Mouse (Mus musculus) hindbrain, embryonic 15.5 days (tissue): Measurements from ENCODE around the gene Prdm5. TPM values are rescaled to one million over a fixed set of nuclear protein-coding genes. Genes with fewer than 3 reads are reported as not detected.
A peak's percentile ranks its signal among the peaks of the same experiment; 100 is the strongest.

ENCODE experiments used
- ATAC-seq: fragments of 200-750 bp; cut with Nextera tagmentation; 2 replicates; pipeline ENCODE4 v1.8.0; 2017; ENCODE audit warnings: low read depth, moderate number of reproducible peaks, moderate TSS enrichment; ENCODE audit not compliant: low FRiP score
- H3K27ac ChIP-seq: fragments of 300-500 bp; sonication (generic); replicated peaks from 2 replicates; pipeline ENCODE4 v1.5.1; 2015; ENCODE audit warnings: mild to moderate bottlenecking, inconsistent platforms
- H3K27me3 ChIP-seq: fragments of 300-500 bp; sonication (generic); 2 replicates; pipeline ENCODE4 v1.6.1; 2015; ENCODE audit warnings: control low read depth, inconsistent platforms
- H3K36me3 ChIP-seq: fragments of 300-500 bp; sonication (generic); 2 replicates; pipeline ENCODE4 v1.6.1; 2015; ENCODE audit warnings: control low read depth, inconsistent platforms
- H3K4me1 ChIP-seq: fragments of 300-500 bp; sonication (generic); replicated peaks from 2 replicates; pipeline ENCODE4 v1.6.1; 2015; ENCODE audit warnings: control low read depth, inconsistent platforms
- H3K4me2 ChIP-seq: fragments of 300-500 bp; sonication (generic); 2 replicates; pipeline ENCODE4 v1.6.1; 2015; ENCODE audit warnings: moderate library complexity, mild to moderate bottlenecking, inconsistent platforms
- H3K4me3 ChIP-seq: fragments of 300-500 bp; sonication (generic); 2 replicates; pipeline ENCODE4 v1.5.1; 2015; ENCODE audit warnings: mild to moderate bottlenecking, inconsistent platforms
- H3K9ac ChIP-seq: fragments of 300-500 bp; sonication (generic); 2 replicates; pipeline ENCODE4 v1.6.1; 2015; ENCODE audit warnings: inconsistent platforms
- H3K9me3 ChIP-seq: fragments of 300-500 bp; sonication (generic); 2 replicates; pipeline ENCODE4 v1.6.1; 2016; ENCODE audit warnings: control low read depth, inconsistent platforms
- WGBS: fragments of 180-500 bp; shearing (Covaris S2); methylation state at CpG from one replicate; pipeline ENCODE4 v1.1.7; 2015; 5-methylcytosine and 5-hydroxymethylcytosine counted together
- polyA plus RNA-seq: library from polyadenylated mRNA; unstranded; fragments of >200 nt; fragmentation: Nextera tagmentation; extraction: Ambion mirVana; gene quantifications from 2 replicates; pipeline ENCODE4 v1.2.1, GENCODE M21; 2015

Gene Prdm5
- polyA plus RNA-seq, 1 experiment from 2014 or later = 6.8 TPM

DNA sequence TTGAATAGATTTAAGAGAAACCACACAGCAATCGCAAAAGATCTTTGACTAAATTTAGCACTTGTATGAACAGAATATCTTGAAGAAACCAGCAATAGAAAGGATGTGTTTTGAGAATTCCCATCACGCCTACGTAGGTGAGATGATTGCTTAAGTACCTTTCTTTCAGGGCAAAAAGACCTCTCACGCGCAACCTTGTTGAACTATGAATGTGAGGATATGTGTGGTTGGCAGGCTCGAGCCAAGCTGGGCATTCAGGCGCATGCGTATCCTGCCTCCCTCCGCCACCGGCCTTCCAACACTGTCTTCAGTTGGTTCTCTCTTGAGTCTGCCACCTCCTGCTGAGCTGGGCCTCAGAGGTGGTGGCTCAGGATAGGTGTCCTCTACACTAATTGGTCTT, 173.5 kb downstream of the Prdm5 start, which contains the start of gene 4930544G11Rik:
4930544G11Rik (plus strand) TSS at position 301 of the 400 bp plus-strand sequence.
- no peak within 1 kb of the TSS for H3K27ac ChIP-seq
- H3K4me2 ChIP-seq = no peak within 1 kb of the TSS
- 96% methylated on average over 10 of the region's 10 CpGs for WGBS
- H3K27me3 ChIP-seq = no peaks in the 10 kb centered on the region
- no peaks in the 10 kb centered on the region for H3K36me3 ChIP-seq
- no peak within 1 kb of the TSS for H3K9ac ChIP-seq
- no peaks in the 10 kb centered on the region for H3K4me1 ChIP-seq
- no peak within 1 kb of the TSS for H3K4me3 ChIP-seq
- no peaks in the 10 kb centered on the region for H3K9me3 ChIP-seq
- no peak for ATAC-seq

- 49% methylated on average over 6 of the region's 6 CpGs for WGBS
- Histone ChIP-seq H3K4me3 (no peak overlapping the region), H3K36me3 (no peaks in the 10 kb centered on the region), H3K4me1 (peaks cover 14% of the 10 kb centered on the region), H3K27ac (peak overlapping the region; percentile 13; the same call in 1 of the 2 replicates), H3K9me3 (no peaks in the 10 kb centered on the region), H3K27me3 (no peaks in the 10 kb centered on the region), H3K4me2 (no peak overlapping the region), H3K9ac (no peak overlapping the region)
- peak; percentile 82 for ATAC-seq
Observed at GRCm38 (mm10) chr6:65969386-65970111, 190.8 kb downstream of the Prdm5 start.

GRCm38 (mm10) chr6:65970410-65970809, 191.6 kb downstream of the Prdm5 start:
- Histone ChIP-seq H3K36me3 (no peaks in the 10 kb centered on the region), H3K9me3 (no peaks in the 10 kb centered on the region), H3K4me1 (peaks cover 14% of the 10 kb centered on the region), H3K27me3 (no peaks in the 10 kb centered on the region), H3K4me2 (peak overlapping the region; percentile 11; the same call in 1 of the 2 replicates), H3K9ac (no peak overlapping the region), H3K27ac (peak overlapping the region; percentile 55; the same call in 1 of the 2 replicates), H3K4me3 (no peak overlapping the region)
- ATAC-seq = peak; percentile 78; the same call in 1 of the 2 replicates
- WGBS = 73% methylated on average over 9 of the region's 9 CpGs

Other genes starting within 250 kb of the Prdm5 start
- 11.3 and 12.7 TPM in 2 replicates for gene Ndnf, start 107.4 kb upstream of the Prdm5 start, polyA plus RNA-seq
- gene 4930544G11Rik, start 173.6 kb downstream of the Prdm5 start, polyA plus RNA-seq = not detected in 2 replicates